Mouse (Mus musculus) megakaryocyte, embryonic 14.5 days (primary cell): ENCODE measurements at regions not wholly inside any gene's neighbourhood (a gene's known extent, or its start where the extent isn't known, plus 50 kb on each side); places are given as distances from the start of the nearest gene placed in this dataset.

Source experiments
- H3K27me3 ChIP-seq: replicated peaks from 2 replicates; pipeline ENCODE3; 2012; ENCODE audit warnings: inconsistent platforms
- H3K36me3 ChIP-seq: replicated peaks from 2 replicates; pipeline ENCODE3; 2012; ENCODE audit warnings: low read length, inconsistent platforms, mixed read lengths
- H3K4me1 ChIP-seq: 2 replicates; pipeline ENCODE4 v1.6.1; 2012; ENCODE audit warnings: inconsistent platforms
- H3K4me3 ChIP-seq: replicated peaks from 2 replicates; pipeline ENCODE3; 2012; ENCODE audit warnings: moderate library complexity, mild to moderate bottlenecking, inconsistent platforms
- H3K9me3 ChIP-seq: 2 replicates; pipeline ENCODE4 v1.6.1; 2012; ENCODE audit warnings: inconsistent platforms
- FLI1 ChIP-seq: IDR thresholded peaks from 2 replicates; pipeline ENCODE4 v1.6.1; 2012; ENCODE audit warnings: low read length, inconsistent platforms, mixed read lengths
- GATA1 ChIP-seq: IDR thresholded peaks from 3 replicates; pipeline ENCODE4 v1.6.1; 2012; ENCODE audit warnings: mixed read lengths, low read length, inconsistent platforms, borderline replicate concordance

GRCm38 (mm10) chr3:144137483-144137882 lies 67.5 kb downstream of the Lmo4 start:
- no peaks in the 10 kb centered on the region for H3K27me3 ChIP-seq
- H3K4me1 ChIP-seq = no peaks in the 10 kb centered on the region
- no peaks in the 10 kb centered on the region for H3K36me3 ChIP-seq
- peaks cover 24% of the 10 kb centered on the region for H3K9me3 ChIP-seq
- TF ChIP-seq FLI1 (no peak), GATA1 (no peak)
- no peak overlapping the region for H3K4me3 ChIP-seq

GRCm38 (mm10) chr3:144136432-144136831 lies 68.6 kb downstream of the Lmo4 start:
- H3K4me3 ChIP-seq = no peak overlapping the region
- peaks cover 20% of the 10 kb centered on the region for H3K9me3 ChIP-seq
- no peaks in the 10 kb centered on the region for H3K4me1 ChIP-seq
- TF ChIP-seq FLI1 = no peak
- no peak for TF ChIP-seq GATA1
- no peaks in the 10 kb centered on the region for H3K36me3 ChIP-seq
- H3K27me3 ChIP-seq = no peaks in the 10 kb centered on the region

- H3K4me3 ChIP-seq = no peak overlapping the region
- TF ChIP-seq GATA1 (no peak), FLI1 (no peak)
- H3K36me3 ChIP-seq = no peaks in the 10 kb centered on the region
- no peaks in the 10 kb centered on the region for H3K27me3 ChIP-seq
- H3K9me3 ChIP-seq = peaks cover 20% of the 10 kb centered on the region
- H3K4me1 ChIP-seq = no peaks in the 10 kb centered on the region
Observed at GRCm38 (mm10) chr3:144135646-144136045, 69.4 kb downstream of the Lmo4 start.

- H3K9me3 ChIP-seq = no peaks in the 10 kb centered on the region
- H3K36me3 ChIP-seq = no peaks in the 10 kb centered on the region
- H3K4me3 ChIP-seq = no peak overlapping the region
- TF ChIP-seq FLI1 (no peak), GATA1 (no peak)
- H3K4me1 ChIP-seq = no peaks in the 10 kb centered on the region
- no peaks in the 10 kb centered on the region for H3K27me3 ChIP-seq
Observed at GRCm38 (mm10) chr3:144128042-144128441, 77.0 kb downstream of the Lmo4 start.

- no peaks in the 10 kb centered on the region for H3K27me3 ChIP-seq
- H3K9me3 ChIP-seq = no peaks in the 10 kb centered on the region
- H3K4me1 ChIP-seq = no peaks in the 10 kb centered on the region
- H3K4me3 ChIP-seq = no peak overlapping the region
- H3K36me3 ChIP-seq = no peaks in the 10 kb centered on the region
- TF ChIP-seq GATA1 = no peak
- TF ChIP-seq FLI1 = no peak
Observed at GRCm38 (mm10) chr3:144124353-144124752, 80.7 kb downstream of the Lmo4 start.

GRCm38 (mm10) chr3:144123361-144124072 lies 81.5 kb downstream of the Lmo4 start:
- Histone ChIP-seq H3K4me3 (no peak overlapping the region), H3K4me1 (no peaks in the 10 kb centered on the region), H3K36me3 (no peaks in the 10 kb centered on the region), H3K27me3 (no peaks in the 10 kb centered on the region), H3K9me3 (no peaks in the 10 kb centered on the region)
- TF ChIP-seq GATA1 (no peak), FLI1 (no peak)

GRCm38 (mm10) chr3:144119076-144119475 lies 85.9 kb downstream of the Lmo4 start:
- H3K27me3 ChIP-seq = no peaks in the 10 kb centered on the region
- H3K36me3 ChIP-seq = no peaks in the 10 kb centered on the region
- TF ChIP-seq GATA1 (no peak), FLI1 (no peak)
- no peaks in the 10 kb centered on the region for H3K4me1 ChIP-seq
- H3K9me3 ChIP-seq = peaks cover 4% of the 10 kb centered on the region
- no peak overlapping the region for H3K4me3 ChIP-seq

- H3K27me3 ChIP-seq = no peaks in the 10 kb centered on the region
- no peak for TF ChIP-seq FLI1
- no peak for TF ChIP-seq GATA1
- peaks cover 14% of the 10 kb centered on the region for H3K9me3 ChIP-seq
- no peaks in the 10 kb centered on the region for H3K4me1 ChIP-seq
- no peaks in the 10 kb centered on the region for H3K36me3 ChIP-seq
- no peak overlapping the region for H3K4me3 ChIP-seq
Observed at GRCm38 (mm10) chr3:144113672-144114645, 91.1 kb downstream of the Lmo4 start.

- no peaks in the 10 kb centered on the region for H3K27me3 ChIP-seq
- peaks cover 19% of the 10 kb centered on the region for H3K9me3 ChIP-seq
- no peaks in the 10 kb centered on the region for H3K36me3 ChIP-seq
- H3K4me1 ChIP-seq = no peaks in the 10 kb centered on the region
- no peak overlapping the region for H3K4me3 ChIP-seq
- TF ChIP-seq FLI1 (no peak), GATA1 (no peak)
Observed at GRCm38 (mm10) chr3:144110331-144111080, 94.5 kb downstream of the Lmo4 start.

GRCm38 (mm10) chr3:144109769-144110168 lies 95.3 kb downstream of the Lmo4 start:
- TF ChIP-seq GATA1 = no peak
- no peak for TF ChIP-seq FLI1
- Histone ChIP-seq H3K4me1 (no peaks in the 10 kb centered on the region), H3K36me3 (no peaks in the 10 kb centered on the region), H3K9me3 (peaks cover 19% of the 10 kb centered on the region), H3K27me3 (no peaks in the 10 kb centered on the region), H3K4me3 (no peak overlapping the region)
